In the genomic region with DNA sequence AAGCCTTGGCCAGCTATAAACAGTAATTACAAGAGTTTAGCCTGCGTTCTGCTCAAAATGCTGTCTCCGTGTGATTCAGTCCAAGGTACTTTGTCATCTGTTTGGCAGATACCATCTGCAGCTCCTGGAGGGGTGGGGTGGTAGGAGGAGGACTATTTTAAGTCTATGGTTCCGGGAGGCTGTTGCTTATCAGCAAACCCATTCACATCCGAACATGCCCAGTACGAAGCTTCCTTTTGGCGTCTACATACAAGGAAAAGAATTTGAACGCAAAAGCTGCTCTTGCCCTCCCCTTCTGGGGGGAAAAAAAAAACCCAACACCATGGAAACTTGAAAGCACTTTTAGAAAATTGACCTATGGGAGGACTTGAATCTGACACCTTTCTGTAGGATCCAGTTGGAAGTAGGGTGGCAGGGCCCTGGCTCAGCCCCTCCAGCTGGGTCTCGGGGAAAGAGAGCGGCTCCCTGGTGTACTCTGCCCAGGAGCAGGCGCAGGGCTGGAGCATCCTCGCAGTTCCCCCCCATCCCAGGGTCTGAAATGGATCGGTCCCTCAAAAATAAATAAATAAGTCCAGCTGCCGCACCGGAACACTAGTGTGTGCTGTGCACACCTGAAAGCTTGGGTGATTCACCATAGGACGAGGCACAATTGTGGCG, we compare ENCODE assay signal across 8 mouse cellular contexts.
DNase-seq lines count a peak whose midpoint lies in the region; ATAC-seq lines count a peak whose summit lies in the region.

No protein-coding gene starts in this region.

- H3K27me3 ChIP-seq in heart, embryonic 11.5 days (ENCODE audit: control insufficient read depth, insufficient read depth, low read length), result no peaks in the 10 kb centered on the region
- no peaks in the 10 kb centered on the region for H3K27me3 ChIP-seq in kidney, embryonic 15.5 days
- no peaks in the 10 kb centered on the region for H3K27me3 ChIP-seq in limb, embryonic 15.5 days

- no peaks in the 10 kb centered on the region; the same call in 1 of the 2 replicates for H3K9me3 ChIP-seq in heart, embryonic 11.5 days (replicated peaks; ENCODE audit: control insufficient read depth, low read length)
- no peaks in the 10 kb centered on the region for H3K9me3 ChIP-seq in kidney, embryonic 15.5 days (replicated peaks)
- H3K9me3 ChIP-seq in limb, embryonic 15.5 days, result no peaks in the 10 kb centered on the region

- DNase-seq in B cell, adult 2 months, result peak; percentile 81 to 87
- DNase-seq in brain, adult 2 months (ENCODE audit: low read depth, low spot score), result peak; percentile 93
- DNase-seq in spleen, postnatal 36 days (ENCODE audit: low spot score in 2 of 2), result peak; percentile 75 to 81

- peak overlapping the region; percentile 73 for H3K4me3 ChIP-seq in heart, embryonic 11.5 days (ENCODE audit: low read depth, low read length)
- peak overlapping the region; percentile 65 for H3K4me3 ChIP-seq in kidney, embryonic 15.5 days (replicated peaks)
- H3K4me3 ChIP-seq in limb, embryonic 15.5 days, result peak overlapping the region; percentile 51

- peak; percentile 93 for ATAC-seq in erythroblast, adult 5-6 weeks (replicated peaks; ENCODE audit: low FRiP score, poor library complexity, severe bottlenecking)
- ATAC-seq in heart, embryonic 11.5 days (replicated peaks; ENCODE audit: insufficient number of reproducible peaks, low FRiP score, low TSS enrichment), result peak; percentile 91
- peak; percentile 98 for ATAC-seq in kidney, embryonic 15.5 days (replicated peaks; ENCODE audit: low FRiP score)
- peak; percentile 92 for ATAC-seq in limb, embryonic 15.5 days (ENCODE audit: insufficient number of reproducible peaks, low FRiP score, low TSS enrichment, low read depth)
- peak; percentile 60; the same call in 1 of the 2 replicates for ATAC-seq in monocyte, adult 5-6 weeks (replicated peaks; ENCODE audit: insufficient number of reproducible peaks, low FRiP score, low TSS enrichment, poor library complexity, severe bottlenecking)

- H3K9ac ChIP-seq in heart, embryonic 11.5 days (ENCODE audit: low read depth, low read length), result peak overlapping the region; percentile 88
- peak overlapping the region; percentile 72 for H3K9ac ChIP-seq in kidney, embryonic 15.5 days
- peak overlapping the region; percentile 29 for H3K9ac ChIP-seq in limb, embryonic 15.5 days

- H3K36me3 ChIP-seq in heart, embryonic 11.5 days (ENCODE audit: control insufficient read depth, insufficient read depth, low read length), result no peaks in the 10 kb centered on the region
- H3K36me3 ChIP-seq in kidney, embryonic 15.5 days, result no peaks in the 10 kb centered on the region
- H3K36me3 ChIP-seq in limb, embryonic 15.5 days, result no peaks in the 10 kb centered on the region

- WGBS in heart, embryonic 11.5 days (ENCODE audit: insufficient replicate concordance), result under 1% methylated on average over 16 of the region's 16 CpGs
- WGBS in kidney, embryonic 15.5 days, result under 1% methylated on average over 16 of the region's 16 CpGs
- WGBS in limb, embryonic 15.5 days, result under 1% methylated on average over 16 of the region's 16 CpGs

- peak overlapping the region; percentile 83 for H3K4me2 ChIP-seq in heart, embryonic 11.5 days
- peak overlapping the region; percentile 69 for H3K4me2 ChIP-seq in kidney, embryonic 15.5 days
- peak overlapping the region; percentile 75 for H3K4me2 ChIP-seq in limb, embryonic 15.5 days

- peaks cover 9% of the 10 kb centered on the region; the same call in 1 of the 2 replicates for H3K4me1 ChIP-seq in heart, embryonic 11.5 days (ENCODE audit: control insufficient read depth, insufficient read depth, low read length)
- H3K4me1 ChIP-seq in kidney, embryonic 15.5 days, result peaks cover 22% of the 10 kb centered on the region
- peaks cover 10% of the 10 kb centered on the region; the same call in 1 of the 2 replicates for H3K4me1 ChIP-seq in limb, embryonic 15.5 days

- H3K27ac ChIP-seq in heart, embryonic 11.5 days (ENCODE audit: low read depth, low read length), result peak overlapping the region; percentile 79
- peak overlapping the region; percentile 93 for H3K27ac ChIP-seq in kidney, embryonic 15.5 days
- peak overlapping the region; percentile 77 for H3K27ac ChIP-seq in limb, embryonic 15.5 days

Comparison
In these comparisons a context has a peak if more than half of its experiments do, and no peak if none do; other contexts are left out.
1. Peak in every context shown above with its lines: DNase-seq, ATAC-seq, H3K4me3 ChIP-seq and H3K27ac ChIP-seq.
2. H3K9ac ChIP-seq: peak in every context shown above with its lines; median percentile 88 in heart, embryonic 11.5 days; 72 in kidney, embryonic 15.5 days; 29 in limb, embryonic 15.5 days.